Mouse (Mus musculus) heart, embryonic 11.5 days (tissue): Measurements from ENCODE around the gene 1700020A23Rik. TPM values are rescaled to one million over a fixed set of nuclear protein-coding genes. Genes with fewer than 3 reads are reported as not detected.

Experiments used
- ATAC-seq: fragments of 200-750 bp; cut with Nextera tagmentation; replicated peaks from 2 replicates; pipeline ENCODE4 v1.8.0; 2017; ENCODE audit warnings: moderate library complexity; ENCODE audit not compliant: insufficient number of reproducible peaks, low FRiP score, low TSS enrichment
- H3K27ac ChIP-seq: fragments of 300-500 bp; sonication (generic); 2 replicates; pipeline ENCODE4 v1.5.1; 2014; ENCODE audit warnings: mild to moderate bottlenecking, low read depth, low read length
- H3K27me3 ChIP-seq: fragments of 300-500 bp; sonication (generic); 2 replicates; pipeline ENCODE4 v1.6.1; 2014; ENCODE audit warnings: mild to moderate bottlenecking, low read length, mixed read lengths; ENCODE audit not compliant: control insufficient read depth, insufficient read depth
- H3K36me3 ChIP-seq: fragments of 300-500 bp; sonication (generic); 2 replicates; pipeline ENCODE4 v1.6.1; 2014; ENCODE audit warnings: mild to moderate bottlenecking, low read length, moderate library complexity, mixed read lengths; ENCODE audit not compliant: control insufficient read depth, insufficient read depth
- H3K4me1 ChIP-seq: fragments of 300-500 bp; sonication (generic); 2 replicates; pipeline ENCODE4 v1.6.1; 2014; ENCODE audit warnings: low read length; ENCODE audit not compliant: control insufficient read depth, insufficient read depth
- H3K4me2 ChIP-seq: fragments of 300-500 bp; sonication (generic); 2 replicates; pipeline ENCODE4 v1.6.1; 2014; ENCODE audit warnings: mild to moderate bottlenecking, moderate library complexity
- H3K4me3 ChIP-seq: fragments of 300-500 bp; sonication (generic); 2 replicates; pipeline ENCODE4 v1.5.1; 2014; ENCODE audit warnings: low read depth, low read length
- H3K9ac ChIP-seq: fragments of 300-500 bp; sonication (generic); 2 replicates; pipeline ENCODE4 v1.6.1; 2014; ENCODE audit warnings: mild to moderate bottlenecking, low read depth, low read length, moderate library complexity
- H3K9me3 ChIP-seq: fragments of 300-500 bp; sonication (generic); replicated peaks from 2 replicates; pipeline ENCODE4 v1.6.1; 2016; ENCODE audit warnings: low read length; ENCODE audit not compliant: control insufficient read depth
- WGBS: fragments of 180-500 bp; shearing (Covaris S2); extraction: QIAGEN DNeasy Blood & Tissue Kit; methylation state at CpG from one replicate; pipeline ENCODE4 v1.1.7; 2014; ENCODE audit not compliant: insufficient replicate concordance; 5-methylcytosine and 5-hydroxymethylcytosine counted together
- polyA plus RNA-seq: library from polyadenylated mRNA; unstranded; fragments of >200 nt; fragmentation: Nextera tagmentation; extraction: Ambion mirVana; gene quantifications from 2 replicates; pipeline ENCODE4 v1.2.1, GENCODE M21; 2014

The 1700020A23Rik gene
- polyA plus RNA-seq, 1 experiment from 2014 or later: not detected

GRCm38 (mm10) chr2:130398091-130398490 lies 7.0 kb upstream of the 1700020A23Rik start:
- peaks cover 7% of the 10 kb centered on the region; the same call in 1 of the 2 replicates for H3K27me3 ChIP-seq
- H3K9me3 ChIP-seq: no peaks in the 10 kb centered on the region
- H3K4me2 ChIP-seq: peak overlapping the region; percentile 91
- H3K9ac ChIP-seq: peak overlapping the region; percentile 77; the same call in 1 of the 2 replicates
- H3K4me3 ChIP-seq: peak overlapping the region; percentile 58
- no peaks in the 10 kb centered on the region; the same call in 1 of the 2 replicates for H3K36me3 ChIP-seq
- no peak for ATAC-seq
- H3K27ac ChIP-seq: no peak overlapping the region
- peaks cover 6% of the 10 kb centered on the region; the same call in 1 of the 2 replicates for H3K4me1 ChIP-seq
- 9% methylated on average over 14 of the region's 14 CpGs for WGBS

- no peak overlapping the region for H3K4me2 ChIP-seq
- no peaks in the 10 kb centered on the region for H3K36me3 ChIP-seq
- H3K4me3 ChIP-seq: no peak overlapping the region
- no peak for ATAC-seq
- peaks cover 6% of the 10 kb centered on the region; the same call in 1 of the 2 replicates for H3K4me1 ChIP-seq
- H3K9ac ChIP-seq: no peak overlapping the region
- no peak overlapping the region for H3K27ac ChIP-seq
- no peaks in the 10 kb centered on the region for H3K9me3 ChIP-seq
- WGBS: 85% methylated on average over 1 of the region's 1 CpGs
- peaks cover 7% of the 10 kb centered on the region; the same call in 1 of the 2 replicates for H3K27me3 ChIP-seq
Measured at GRCm38 (mm10) chr2:130400046-130400445, 5.0 kb upstream of the 1700020A23Rik start.

GRCm38 (mm10) chr2:130401891-130402290 lies 3.2 kb upstream of the 1700020A23Rik start:
- H3K4me1 ChIP-seq: peaks cover 6% of the 10 kb centered on the region; the same call in 1 of the 2 replicates
- H3K4me2 ChIP-seq: no peak overlapping the region
- H3K36me3 ChIP-seq: no peaks in the 10 kb centered on the region
- H3K9ac ChIP-seq: no peak overlapping the region
- 74% methylated on average over 4 of the region's 4 CpGs for WGBS
- no peaks in the 10 kb centered on the region for H3K9me3 ChIP-seq
- peaks cover 10% of the 10 kb centered on the region for H3K27me3 ChIP-seq
- ATAC-seq: no peak
- no peak overlapping the region for H3K27ac ChIP-seq
- H3K4me3 ChIP-seq: no peak overlapping the region

GRCm38 (mm10) chr2:130406178-130406577 lies 1.1 kb downstream of the 1700020A23Rik start, which contains the start of gene Tmem239:
Gene Tmem239 (plus strand): TSS chr2:130406478.
- Histone ChIP-seq H3K36me3 (no peaks in the 10 kb centered on the region), H3K4me1 (no peaks in the 10 kb centered on the region), H3K9me3 (no peaks in the 10 kb centered on the region), H3K4me2 (no peak within 1 kb of the TSS), H3K27me3 (peaks cover 3% of the 10 kb centered on the region; the same call in 1 of the 2 replicates), H3K9ac (no peak within 1 kb of the TSS), H3K27ac (no peak within 1 kb of the TSS), H3K4me3 (no peak within 1 kb of the TSS)
- 63% methylated on average over 2 of the region's 2 CpGs for WGBS
- no peak for ATAC-seq

- Histone ChIP-seq H3K4me1 (no peaks in the 10 kb centered on the region), H3K4me3 (no peak overlapping the region), H3K9ac (no peak overlapping the region), H3K9me3 (no peaks in the 10 kb centered on the region), H3K4me2 (no peak overlapping the region), H3K27me3 (peaks cover 3% of the 10 kb centered on the region; the same call in 1 of the 2 replicates), H3K36me3 (no peaks in the 10 kb centered on the region), H3K27ac (no peak overlapping the region)
- 16% methylated on average over 6 of the region's 6 CpGs for WGBS
- no peak for ATAC-seq
Measured at GRCm38 (mm10) chr2:130408194-130408593, 3.1 kb downstream of the 1700020A23Rik start.

- Histone ChIP-seq H3K9me3 (no peaks in the 10 kb centered on the region), H3K4me3 (no peak overlapping the region), H3K4me1 (no peaks in the 10 kb centered on the region), H3K4me2 (no peak overlapping the region), H3K27me3 (peaks cover under 1% of the 10 kb centered on the region; the same call in 1 of the 2 replicates), H3K9ac (no peak overlapping the region), H3K27ac (no peak overlapping the region), H3K36me3 (no peaks in the 10 kb centered on the region)
- ATAC-seq: peak; percentile 46; the same call in 1 of the 2 replicates
- WGBS: 32% methylated on average over 16 of the region's 16 CpGs
Measured at GRCm38 (mm10) chr2:130411558-130412495, 6.8 kb downstream of the 1700020A23Rik start.

- Histone ChIP-seq H3K9me3 (no peaks in the 10 kb centered on the region), H3K4me1 (no peaks in the 10 kb centered on the region), H3K4me2 (no peak overlapping the region), H3K36me3 (no peaks in the 10 kb centered on the region), H3K4me3 (no peak overlapping the region), H3K27ac (no peak overlapping the region), H3K9ac (no peak overlapping the region), H3K27me3 (no peaks in the 10 kb centered on the region)
- 64% methylated on average over 3 of the region's 3 CpGs for WGBS
- no peak for ATAC-seq
Measured at GRCm38 (mm10) chr2:130412775-130413174, 7.7 kb downstream of the 1700020A23Rik start.

- no peak overlapping the region for H3K4me2 ChIP-seq
- H3K36me3 ChIP-seq: no peaks in the 10 kb centered on the region
- no peaks in the 10 kb centered on the region for H3K9me3 ChIP-seq
- H3K27me3 ChIP-seq: no peaks in the 10 kb centered on the region
- no peak overlapping the region for H3K27ac ChIP-seq
- 69% methylated on average over 6 of the region's 6 CpGs for WGBS
- H3K9ac ChIP-seq: no peak overlapping the region
- no peak overlapping the region for H3K4me3 ChIP-seq
- ATAC-seq: no peak
- no peaks in the 10 kb centered on the region for H3K4me1 ChIP-seq
Measured at GRCm38 (mm10) chr2:130414094-130414856, 9.2 kb downstream of the 1700020A23Rik start.
